8 mouse cellular contexts compared by ENCODE assay signal in genomic region chr11:110398553-110399239, GRCm38 (mm10). TPM values are rescaled to one million over a fixed set of nuclear protein-coding genes. Genes with fewer than 3 reads are reported as not detected.
A peak's percentile ranks its signal among the peaks of the same experiment; 100 is the strongest.
DNase-seq lines count a peak whose midpoint lies in the region; ATAC-seq and TF ChIP-seq lines count a peak whose summit lies in the region.

Gene Map2k6, plus strand, starts transcription at chr11:110399122.

- 8% methylated on average over 20 of the region's 20 CpGs for WGBS in forebrain, embryonic 13.5 days
- 8% methylated on average over 20 of the region's 20 CpGs for WGBS in heart, postnatal 0 days
- 7% methylated on average over 20 of the region's 20 CpGs for WGBS in liver, embryonic 15.5 days (ENCODE audit: insufficient replicate concordance)
- WGBS in neural tube, embryonic 11.5 days = 12% methylated on average over 20 of the region's 20 CpGs
- 8% methylated on average over 20 of the region's 20 CpGs for WGBS in stomach, embryonic 16.5 days

- peaks cover 5% of the 10 kb centered on the region for H3K4me1 ChIP-seq in ES-Bruce4 (ENCODE audit: control insufficient read depth, insufficient read depth, low read length)
- H3K4me1 ChIP-seq in forebrain, embryonic 13.5 days = peaks cover 48% of the 10 kb centered on the region
- H3K4me1 ChIP-seq in heart, postnatal 0 days (ENCODE audit: control insufficient read depth, insufficient read depth) = peaks cover 25% of the 10 kb centered on the region; the same call in 1 of the 2 replicates
- peaks cover 25% of the 10 kb centered on the region for H3K4me1 ChIP-seq in liver, embryonic 15.5 days (replicated peaks)
- H3K4me1 ChIP-seq in neural tube, embryonic 11.5 days (ENCODE audit: control insufficient read depth, insufficient read depth, low read length) = peaks cover 4% of the 10 kb centered on the region; the same call in 1 of the 2 replicates
- peaks cover 17% of the 10 kb centered on the region for H3K4me1 ChIP-seq in stomach, embryonic 16.5 days (ENCODE audit: control insufficient read depth, insufficient read depth, low read length)

- H3K27ac ChIP-seq in ES-Bruce4 (ENCODE audit: insufficient read depth, low read length) = no peak within 1 kb of the TSS
- no peak within 1 kb of the TSS for H3K27ac ChIP-seq in forebrain, embryonic 13.5 days
- peak within 1 kb of the TSS; percentile 22; the same call in 1 of the 2 replicates for H3K27ac ChIP-seq in heart, postnatal 0 days (ENCODE audit: low read depth)
- H3K27ac ChIP-seq in liver, embryonic 15.5 days (replicated peaks) = no peak within 1 kb of the TSS
- H3K27ac ChIP-seq in neural tube, embryonic 11.5 days (ENCODE audit: low read depth, low read length) = no peak within 1 kb of the TSS
- H3K27ac ChIP-seq in stomach, embryonic 16.5 days (ENCODE audit: low read length) = peak within 1 kb of the TSS; percentile 52

- TF ChIP-seq CTCF in ES-Bruce4 (IDR thresholded peaks at IDR 0.05; ENCODE audit: low read depth, low read length) = no peak
- TF ChIP-seq CTCF in heart, postnatal 0 days (IDR thresholded peaks at IDR 0.05; ENCODE audit: low read depth) = no peak

- peak; percentile 49 for TF ChIP-seq POLR2A in ES-Bruce4 (IDR thresholded peaks at IDR 0.05; ENCODE audit: insufficient read depth, low read length)

- no peaks in the 10 kb centered on the region for H3K27me3 ChIP-seq in ES-Bruce4 (ENCODE audit: control insufficient read depth, insufficient read depth, low read length, poor library complexity, severe bottlenecking)
- peaks cover 10% of the 10 kb centered on the region; the same call in 1 of the 2 replicates for H3K27me3 ChIP-seq in forebrain, embryonic 13.5 days
- no peaks in the 10 kb centered on the region for H3K27me3 ChIP-seq in heart, postnatal 0 days (ENCODE audit: control insufficient read depth, insufficient read depth, low read length)
- no peaks in the 10 kb centered on the region for H3K27me3 ChIP-seq in liver, embryonic 15.5 days
- H3K27me3 ChIP-seq in neural tube, embryonic 11.5 days (ENCODE audit: control insufficient read depth, insufficient read depth, low read length) = no peaks in the 10 kb centered on the region
- H3K27me3 ChIP-seq in stomach, embryonic 16.5 days (ENCODE audit: control insufficient read depth, insufficient read depth, low read length) = no peaks in the 10 kb centered on the region

- H3K9me3 ChIP-seq in ES-Bruce4 (replicated peaks; ENCODE audit: control insufficient read depth, insufficient read depth, low read length, poor library complexity, severe bottlenecking) = no peaks in the 10 kb centered on the region
- no peaks in the 10 kb centered on the region for H3K9me3 ChIP-seq in forebrain, embryonic 13.5 days (replicated peaks)
- no peaks in the 10 kb centered on the region for H3K9me3 ChIP-seq in heart, postnatal 0 days (replicated peaks; ENCODE audit: control insufficient read depth, low read length)
- H3K9me3 ChIP-seq in liver, embryonic 15.5 days (replicated peaks) = no peaks in the 10 kb centered on the region
- H3K9me3 ChIP-seq in neural tube, embryonic 11.5 days (ENCODE audit: control insufficient read depth, low read length) = no peaks in the 10 kb centered on the region
- H3K9me3 ChIP-seq in stomach, embryonic 16.5 days (replicated peaks; ENCODE audit: control insufficient read depth, low read length) = no peaks in the 10 kb centered on the region

- no peak for TF ChIP-seq EP300 in ES-Bruce4 (IDR thresholded peaks at IDR 0.05; ENCODE audit: insufficient read depth, low read depth, low read length)
- TF ChIP-seq EP300 in heart, postnatal 0 days (IDR thresholded peaks at IDR 0.05; ENCODE audit: low read depth) = no peak

- no peak within 1 kb of the TSS for H3K9ac ChIP-seq in ES-Bruce4 (ENCODE audit: low read depth, poor library complexity, severe bottlenecking)
- H3K9ac ChIP-seq in forebrain, embryonic 13.5 days = peak within 1 kb of the TSS; percentile 63
- H3K9ac ChIP-seq in heart, postnatal 0 days (replicated peaks; ENCODE audit: low read depth, low read length) = peak within 1 kb of the TSS; percentile 57
- H3K9ac ChIP-seq in liver, embryonic 15.5 days = peak within 1 kb of the TSS; percentile 22; the same call in 1 of the 2 replicates
- peak within 1 kb of the TSS; percentile 66 for H3K9ac ChIP-seq in neural tube, embryonic 11.5 days (ENCODE audit: low read length)
- peak within 1 kb of the TSS; percentile 70 for H3K9ac ChIP-seq in stomach, embryonic 16.5 days (ENCODE audit: low read length)

- peak within 1 kb of the TSS; percentile 69 for H3K4me2 ChIP-seq in forebrain, embryonic 13.5 days
- H3K4me2 ChIP-seq in heart, postnatal 0 days (ENCODE audit: low read depth, low read length) = peak within 1 kb of the TSS; percentile 66
- peak within 1 kb of the TSS; percentile 69 for H3K4me2 ChIP-seq in liver, embryonic 15.5 days
- H3K4me2 ChIP-seq in neural tube, embryonic 11.5 days (ENCODE audit: low read depth) = peak within 1 kb of the TSS; percentile 40
- peak within 1 kb of the TSS; percentile 63 for H3K4me2 ChIP-seq in stomach, embryonic 16.5 days (ENCODE audit: low read depth, low read length)

- DNase-seq in cerebellum, adult 11 months = peak; percentile 68
- peak; percentile 88 for DNase-seq in heart, postnatal 0 days (ENCODE audit: low spot score)
- peak; percentile 91 to 92 for DNase-seq in kidney, postnatal 36 days
- DNase-seq in neural tube, embryonic 11.5 days (ENCODE audit: low spot score) = peak; percentile 84

- H3K36me3 ChIP-seq in ES-Bruce4 (ENCODE audit: control insufficient read depth, insufficient read depth, low read length, poor library complexity, severe bottlenecking) = no peaks in the 10 kb centered on the region
- no peaks in the 10 kb centered on the region for H3K36me3 ChIP-seq in forebrain, embryonic 13.5 days (ENCODE audit: poor library complexity, severe bottlenecking)
- H3K36me3 ChIP-seq in heart, postnatal 0 days (replicated peaks; ENCODE audit: control insufficient read depth, insufficient read depth, low read length) = no peaks in the 10 kb centered on the region
- H3K36me3 ChIP-seq in liver, embryonic 15.5 days (replicated peaks) = no peaks in the 10 kb centered on the region
- no peaks in the 10 kb centered on the region for H3K36me3 ChIP-seq in neural tube, embryonic 11.5 days (ENCODE audit: control insufficient read depth, insufficient read depth, low read length)
- H3K36me3 ChIP-seq in stomach, embryonic 16.5 days (ENCODE audit: control insufficient read depth, insufficient read depth, low read length) = no peaks in the 10 kb centered on the region

- peak within 1 kb of the TSS; percentile 93 for H3K4me3 ChIP-seq in ES-Bruce4 (ENCODE audit: low read depth, low read length)
- H3K4me3 ChIP-seq in forebrain, embryonic 13.5 days = peak within 1 kb of the TSS; percentile 52
- H3K4me3 ChIP-seq in heart, postnatal 0 days (ENCODE audit: low read depth, low read length) = peak within 1 kb of the TSS; percentile 57
- H3K4me3 ChIP-seq in liver, embryonic 15.5 days (replicated peaks) = peak within 1 kb of the TSS; percentile 59
- peak within 1 kb of the TSS; percentile 58 for H3K4me3 ChIP-seq in neural tube, embryonic 11.5 days (ENCODE audit: low read depth, low read length)
- H3K4me3 ChIP-seq in stomach, embryonic 16.5 days (replicated peaks; ENCODE audit: low read length) = peak within 1 kb of the TSS; percentile 66

- peak; percentile 95 for ATAC-seq in forebrain, embryonic 13.5 days
- ATAC-seq in heart, postnatal 0 days (ENCODE audit: insufficient read depth, low read depth) = peak; percentile 90
- ATAC-seq in liver, embryonic 15.5 days (ENCODE audit: insufficient read depth) = peak; percentile 82
- peak; percentile 88 for ATAC-seq in neural tube, embryonic 11.5 days (ENCODE audit: insufficient read depth, low FRiP score, low TSS enrichment)
- peak; percentile 93 for ATAC-seq in stomach, embryonic 16.5 days (ENCODE audit: insufficient read depth, low FRiP score)

RNA-seq across cellular contexts. Expression of gene Map2k6, which starts in this region (rescaled TPM):
- 8.8 and 10.1 TPM in 2 replicates for polyA plus RNA-seq in ES-Bruce4 (2011; ENCODE audit: insufficient read depth, insufficient read length, low read depth, missing spikeins)
- polyA plus RNA-seq in forebrain, embryonic 13.5 days (2015; fragmentation: Nextera tagmentation; extraction: Ambion mirVana) = 39.9 and 44.7 TPM in 2 replicates
- total RNA-seq in heart, postnatal 0 days (2014; rRNA removed; ENCODE audit: low replicate concordance) = 11.3 and 17.4 TPM in 2 replicates
- polyA plus RNA-seq in heart, postnatal 0 days (2015; fragmentation: Nextera tagmentation; extraction: Ambion mirVana) = 9.3 and 12.1 TPM in 2 replicates
- polyA plus RNA-seq in liver, embryonic 15.5 days (2015; fragmentation: Nextera tagmentation; extraction: Ambion mirVana) = 4.9 and 5.0 TPM in 2 replicates
- polyA plus RNA-seq in neural tube, embryonic 11.5 days (2014; fragmentation: Nextera tagmentation; extraction: Ambion mirVana) = 32.1 and 33.7 TPM in 2 replicates
- 16.9 and 17.6 TPM in 2 replicates for polyA plus RNA-seq in stomach, embryonic 16.5 days (2015; fragmentation: Nextera tagmentation; extraction: Ambion mirVana)

Comparison
In these comparisons a context has a peak if more than half of its experiments do, and no peak if none do; other contexts are left out.
1. H3K27ac ChIP-seq: peak in heart, postnatal 0 days (single experiment) and stomach, embryonic 16.5 days (single experiment); none in ES-Bruce4 (single experiment), forebrain, embryonic 13.5 days (single experiment), liver, embryonic 15.5 days (single experiment) and neural tube, embryonic 11.5 days (single experiment).
2. Peak in every context shown above with its lines, with median percentiles within 50 percentile points of each other: H3K4me3 ChIP-seq, DNase-seq, ATAC-seq and H3K4me2 ChIP-seq.